Mouse (Mus musculus): ENCODE results near the gene Atox1.

Gene Atox1

GRCm38 (mm10) chr11:55412034-55412433 lies 49.0 kb downstream of the Atox1 start:
- TF ChIP-seq GATA4 (IDR thresholded peaks at IDR 0.05; ENCODE audit: insufficient replicate concordance, low read length), result no peak

- TF ChIP-seq GATA4 (IDR thresholded peaks at IDR 0.05; ENCODE audit: insufficient replicate concordance, low read length), result no peak
These were observed 50.5 kb downstream of the Atox1 start for GRCm38 (mm10) chr11:55410502-55410901.

- TF ChIP-seq GATA4 (IDR thresholded peaks at IDR 0.05; ENCODE audit: insufficient replicate concordance, low read length), result no peak
These were observed 51.0 kb downstream of the Atox1 start for GRCm38 (mm10) chr11:55410005-55410404.

GRCm38 (mm10) chr11:55407133-55407532 lies 53.9 kb downstream of the Atox1 start:
- peak; percentile 59; the same call in 1 of the 2 replicates for TF ChIP-seq GATA4 (IDR thresholded peaks at IDR 0.05; ENCODE audit: insufficient replicate concordance, low read length)

- TF ChIP-seq GATA4 (IDR thresholded peaks at IDR 0.05; ENCODE audit: insufficient replicate concordance, low read length), result peak; percentile 25; the same call in 1 of the 2 replicates
These were observed 55.2 kb downstream of the Atox1 start for GRCm38 (mm10) chr11:55405601-55406469.

DNA sequence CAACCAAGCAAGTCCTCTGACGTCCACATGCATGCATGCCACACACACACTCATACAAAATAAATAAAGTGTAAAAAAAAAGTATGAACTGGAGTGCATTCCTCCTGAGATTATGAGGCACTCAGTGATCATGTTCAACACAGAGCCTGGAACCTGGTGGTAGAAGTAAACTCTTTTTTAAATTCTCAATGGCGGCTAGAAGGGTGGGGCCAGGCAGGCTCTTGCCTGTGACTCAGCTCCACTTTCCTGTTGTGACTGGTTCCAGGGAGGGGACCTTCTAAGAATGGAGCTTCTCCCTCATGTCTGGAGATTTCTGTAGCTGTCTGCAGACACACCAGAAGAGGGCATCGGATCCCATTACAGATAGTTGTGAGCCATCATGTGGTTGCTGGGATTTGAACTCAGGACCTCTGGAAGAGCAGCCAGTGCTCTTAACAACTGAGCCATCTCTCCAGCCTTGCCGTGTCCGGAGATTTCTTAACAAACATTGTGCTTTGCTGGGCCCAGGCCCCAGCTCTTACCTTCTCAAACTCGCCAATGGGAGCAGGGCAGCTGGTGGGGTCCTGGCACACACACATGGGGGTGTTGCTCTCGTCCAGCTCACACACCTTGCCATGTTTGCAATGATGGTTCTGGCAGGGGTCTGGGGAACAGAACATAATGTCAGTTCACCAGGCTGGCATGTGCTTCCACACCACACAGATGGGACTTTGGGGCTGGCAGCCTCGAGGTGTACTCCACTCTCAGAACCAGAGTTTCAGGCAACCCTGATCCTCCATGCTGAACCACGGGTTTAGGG lies 56.2 kb downstream of the Atox1 start:
- no peak for TF ChIP-seq GATA4 (IDR thresholded peaks at IDR 0.05; ENCODE audit: insufficient replicate concordance, low read length)

DNA sequence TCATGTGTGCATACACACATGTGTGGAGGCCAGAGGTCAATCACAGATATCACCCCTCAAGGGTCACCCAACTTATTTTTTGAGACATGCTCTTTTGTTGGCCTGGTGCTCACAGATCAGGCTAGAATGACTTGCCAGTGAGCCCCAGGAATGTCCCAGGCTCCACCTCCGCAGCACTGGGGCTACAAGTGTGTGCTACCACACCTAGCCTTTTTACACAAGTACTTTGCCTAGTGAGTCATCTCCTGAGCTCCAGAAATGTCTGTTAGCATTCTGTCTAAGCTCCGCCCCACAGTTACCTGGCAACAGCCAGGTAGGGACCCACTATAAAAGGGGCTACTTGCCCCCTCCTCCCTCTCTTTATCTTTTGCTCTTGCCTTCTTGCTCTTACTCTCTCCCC lies 60.2 kb downstream of the Atox1 start:
- TF ChIP-seq GATA4 (IDR thresholded peaks at IDR 0.05; ENCODE audit: insufficient replicate concordance, low read length), result no peak

DNA sequence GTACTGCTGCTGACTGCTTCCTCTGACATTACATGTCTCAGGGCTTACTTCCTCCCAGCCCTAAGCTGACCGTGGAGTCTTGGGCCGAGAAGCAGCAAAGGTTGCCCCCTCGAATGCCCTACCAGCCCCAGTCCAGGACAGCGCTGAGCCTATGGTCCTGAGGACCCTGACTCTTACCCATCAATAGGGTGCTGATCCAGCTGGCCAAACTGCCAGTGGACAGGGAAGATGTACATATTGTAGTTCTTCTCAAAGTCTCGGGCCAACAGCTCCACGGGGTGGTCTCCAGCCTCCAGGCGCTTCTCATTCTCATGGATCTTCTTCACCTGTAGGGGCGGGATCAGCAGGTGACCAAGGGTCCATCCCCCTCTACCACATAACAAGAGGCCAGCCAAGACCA lies 62.7 kb downstream of the Atox1 start:
- no peak for TF ChIP-seq GATA4 (IDR thresholded peaks at IDR 0.05; ENCODE audit: insufficient replicate concordance, low read length)

DNA sequence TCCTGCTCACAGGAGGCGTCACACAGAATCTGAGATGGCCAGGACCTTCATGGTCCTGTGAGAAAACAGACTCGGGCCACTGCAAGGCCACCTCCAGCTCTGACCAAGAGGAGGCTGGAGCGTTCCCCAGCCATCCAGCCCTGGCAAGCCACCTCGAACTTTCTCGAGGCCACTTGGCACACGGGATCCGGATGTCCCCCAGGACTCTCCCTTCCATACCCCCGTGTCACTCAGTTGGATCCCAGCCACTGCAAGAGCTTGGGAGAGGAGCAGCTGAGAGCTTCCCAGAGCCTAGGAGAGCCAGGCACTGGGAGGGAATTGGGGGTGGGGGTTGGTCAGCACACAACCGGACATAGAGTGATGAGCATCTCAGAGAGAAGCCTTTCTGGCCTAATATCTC lies 63.6 kb downstream of the Atox1 start:
- TF ChIP-seq GATA4 (IDR thresholded peaks at IDR 0.05; ENCODE audit: insufficient replicate concordance, low read length), result no peak

GRCm38 (mm10) chr11:55397036-55397435 lies 64.0 kb downstream of the Atox1 start:
- TF ChIP-seq GATA4 (IDR thresholded peaks at IDR 0.05; ENCODE audit: insufficient replicate concordance, low read length), result no peak
